Mouse (Mus musculus) forebrain, embryonic 13.5 days (tissue): ENCODE data around the gene Dock2. TPM values are rescaled to one million over a fixed set of nuclear protein-coding genes. Genes with fewer than 3 reads are reported as not detected.

ENCODE experiments used
- ATAC-seq: fragments of 200-750 bp; cut with Nextera tagmentation; 2 replicates; pipeline ENCODE4 v1.8.0; 2017
- H3K27ac ChIP-seq: fragments of 300-500 bp; sonication (generic); 2 replicates; pipeline ENCODE4 v1.5.1; 2015; ENCODE audit warnings: inconsistent platforms, mild to moderate bottlenecking, moderate library complexity
- H3K27me3 ChIP-seq: fragments of 300-500 bp; sonication (generic); 2 replicates; pipeline ENCODE4 v1.6.1; 2015; ENCODE audit warnings: mild to moderate bottlenecking, inconsistent platforms
- H3K36me3 ChIP-seq: fragments of 300-500 bp; sonication (generic); 2 replicates; pipeline ENCODE4 v1.6.1; 2015; ENCODE audit warnings: mild to moderate bottlenecking, inconsistent platforms; ENCODE audit not compliant: poor library complexity, severe bottlenecking
- H3K4me1 ChIP-seq: fragments of 300-500 bp; sonication (generic); 2 replicates; pipeline ENCODE4 v1.6.1; 2015; ENCODE audit warnings: inconsistent platforms
- H3K4me2 ChIP-seq: fragments of 300-500 bp; sonication (generic); 2 replicates; pipeline ENCODE4 v1.6.1; 2015; ENCODE audit warnings: inconsistent platforms, mild to moderate bottlenecking, moderate library complexity
- H3K4me3 ChIP-seq: fragments of 300-500 bp; sonication (generic); 2 replicates; pipeline ENCODE4 v1.5.1; 2015; ENCODE audit warnings: mild to moderate bottlenecking, inconsistent platforms
- H3K9ac ChIP-seq: fragments of 300-500 bp; sonication (generic); 2 replicates; pipeline ENCODE4 v1.6.1; 2015; ENCODE audit warnings: mild to moderate bottlenecking, inconsistent platforms
- H3K9me3 ChIP-seq: fragments of 300-500 bp; sonication (generic); replicated peaks from 2 replicates; pipeline ENCODE4 v1.6.1; 2016; ENCODE audit warnings: inconsistent platforms
- WGBS: fragments of 180-500 bp; shearing (Covaris S2); methylation state at CpG from one replicate; pipeline ENCODE4 v1.1.7; 2015; 5-methylcytosine and 5-hydroxymethylcytosine counted together
- polyA plus RNA-seq: library from polyadenylated mRNA; unstranded; fragments of >200 nt; fragmentation: Nextera tagmentation; extraction: Ambion mirVana; gene quantifications from 2 replicates; pipeline ENCODE4 v1.2.1, GENCODE M21; 2015

Dock2 gene
- polyA plus RNA-seq, 1 experiment from 2014 or later, result 0.15 TPM

GRCm38 (mm10) chr11:34299550-34299949 is 484.1 kb downstream of the Dock2 start:
- Histone ChIP-seq H3K36me3 (no peaks in the 10 kb centered on the region), H3K27me3 (no peaks in the 10 kb centered on the region), H3K4me1 (peaks cover 8% of the 10 kb centered on the region), H3K4me2 (no peak overlapping the region), H3K27ac (no peak overlapping the region), H3K9ac (no peak overlapping the region), H3K9me3 (no peaks in the 10 kb centered on the region), H3K4me3 (no peak overlapping the region)
- WGBS, result 97% methylated on average over 1 of the region's 1 CpGs
- ATAC-seq, result no peak

GRCm38 (mm10) chr11:34297698-34298378 is 485.9 kb downstream of the Dock2 start:
- Histone ChIP-seq H3K27me3 (no peaks in the 10 kb centered on the region), H3K9ac (no peak overlapping the region), H3K36me3 (no peaks in the 10 kb centered on the region), H3K27ac (peak overlapping the region; percentile 6; the same call in 1 of the 2 replicates), H3K4me1 (peaks cover 8% of the 10 kb centered on the region), H3K4me3 (no peak overlapping the region), H3K4me2 (no peak overlapping the region), H3K9me3 (no peaks in the 10 kb centered on the region)
- WGBS, result 32% methylated on average over 5 of the region's 5 CpGs
- ATAC-seq, result peak; percentile 92

GRCm38 (mm10) chr11:34291304-34291703 is 492.4 kb downstream of the Dock2 start:
- H3K27ac ChIP-seq, result no peak overlapping the region
- peaks cover 25% of the 10 kb centered on the region for H3K4me1 ChIP-seq
- peaks cover 4% of the 10 kb centered on the region for H3K9me3 ChIP-seq
- H3K9ac ChIP-seq, result no peak overlapping the region
- no peak overlapping the region for H3K4me3 ChIP-seq
- H3K4me2 ChIP-seq, result no peak overlapping the region
- WGBS, result 11% methylated on average over 3 of the region's 3 CpGs
- H3K36me3 ChIP-seq, result no peaks in the 10 kb centered on the region
- H3K27me3 ChIP-seq, result no peaks in the 10 kb centered on the region; the same call in 1 of the 2 replicates
- no peak; the same call in 1 of the 2 replicates for ATAC-seq

GRCm38 (mm10) chr11:34290708-34291107 is 493.0 kb downstream of the Dock2 start:
- 1% methylated on average over 2 of the region's 2 CpGs for WGBS
- Histone ChIP-seq H3K4me3 (no peak overlapping the region), H3K4me1 (peaks cover 25% of the 10 kb centered on the region), H3K9me3 (peaks cover 4% of the 10 kb centered on the region), H3K36me3 (no peaks in the 10 kb centered on the region), H3K27ac (no peak overlapping the region), H3K4me2 (no peak overlapping the region), H3K9ac (no peak overlapping the region), H3K27me3 (peaks cover 5% of the 10 kb centered on the region)
- 0 out of 2 replicates have a peak, but pooled peaks have one; percentile 33 for ATAC-seq

- Histone ChIP-seq H3K9me3 (peaks cover 4% of the 10 kb centered on the region), H3K27ac (no peak overlapping the region), H3K4me3 (no peak overlapping the region), H3K36me3 (no peaks in the 10 kb centered on the region), H3K9ac (no peak overlapping the region), H3K4me1 (peaks cover 25% of the 10 kb centered on the region), H3K27me3 (peaks cover 8% of the 10 kb centered on the region), H3K4me2 (no peak overlapping the region)
- peak; percentile 61; the same call in 1 of the 2 replicates for ATAC-seq
- WGBS, result 4% methylated on average over 4 of the region's 4 CpGs
Observed at GRCm38 (mm10) chr11:34290265-34290664, 493.4 kb downstream of the Dock2 start.

GRCm38 (mm10) chr11:34284124-34284808 is 499.4 kb downstream of the Dock2 start:
- Histone ChIP-seq H3K4me2 (no peak overlapping the region), H3K27me3 (peaks cover 16% of the 10 kb centered on the region), H3K36me3 (no peaks in the 10 kb centered on the region), H3K27ac (no peak overlapping the region), H3K9me3 (no peaks in the 10 kb centered on the region), H3K4me1 (peaks cover 10% of the 10 kb centered on the region), H3K4me3 (no peak overlapping the region), H3K9ac (no peak overlapping the region)
- no peak for ATAC-seq
- WGBS, result 15% methylated on average over 13 of the region's 13 CpGs

GRCm38 (mm10) chr11:34277047-34277445 is 506.6 kb downstream of the Dock2 start:
- H3K36me3 ChIP-seq, result no peaks in the 10 kb centered on the region
- H3K4me3 ChIP-seq, result no peak overlapping the region
- peak; percentile 54 for ATAC-seq
- no peak overlapping the region for H3K9ac ChIP-seq
- H3K27me3 ChIP-seq, result no peaks in the 10 kb centered on the region
- H3K9me3 ChIP-seq, result no peaks in the 10 kb centered on the region
- 14% methylated on average over 3 of the region's 3 CpGs for WGBS
- H3K27ac ChIP-seq, result 0 out of 2 replicates have a peak overlapping the region, but pooled peaks have one; percentile 17
- H3K4me1 ChIP-seq, result peaks cover 26% of the 10 kb centered on the region
- peak overlapping the region; percentile 48 for H3K4me2 ChIP-seq

- H3K27me3 ChIP-seq, result no peaks in the 10 kb centered on the region
- 20% methylated on average over 14 of the region's 14 CpGs for WGBS
- H3K4me2 ChIP-seq, result peak overlapping the region; percentile 48
- 0 out of 2 replicates have a peak overlapping the region, but pooled peaks have one; percentile 17 for H3K27ac ChIP-seq
- peaks cover 32% of the 10 kb centered on the region for H3K4me1 ChIP-seq
- H3K9ac ChIP-seq, result no peak overlapping the region
- ATAC-seq, result peak; percentile 90
- H3K9me3 ChIP-seq, result no peaks in the 10 kb centered on the region
- no peaks in the 10 kb centered on the region for H3K36me3 ChIP-seq
- no peak overlapping the region for H3K4me3 ChIP-seq
Observed at GRCm38 (mm10) chr11:34276363-34277046, 507.2 kb downstream of the Dock2 start.

GRCm38 (mm10) chr11:34275941-34276340 is 507.8 kb downstream of the Dock2 start:
- WGBS, result 34% methylated on average over 2 of the region's 2 CpGs
- Histone ChIP-seq H3K9ac (no peak overlapping the region), H3K27me3 (no peaks in the 10 kb centered on the region), H3K4me1 (peaks cover 35% of the 10 kb centered on the region), H3K9me3 (no peaks in the 10 kb centered on the region), H3K4me3 (no peak overlapping the region), H3K4me2 (peak overlapping the region; percentile 48), H3K27ac (no peak overlapping the region), H3K36me3 (no peaks in the 10 kb centered on the region)
- no peak for ATAC-seq

GRCm38 (mm10) chr11:34272016-34272415 is 511.7 kb downstream of the Dock2 start:
- 15% methylated on average over 10 of the region's 10 CpGs for WGBS
- peak; percentile 48; the same call in 1 of the 2 replicates for ATAC-seq
- no peak overlapping the region for H3K4me2 ChIP-seq
- H3K9me3 ChIP-seq, result no peaks in the 10 kb centered on the region
- H3K4me3 ChIP-seq, result no peak overlapping the region
- H3K9ac ChIP-seq, result no peak overlapping the region
- no peaks in the 10 kb centered on the region for H3K27me3 ChIP-seq
- H3K36me3 ChIP-seq, result no peaks in the 10 kb centered on the region
- peaks cover 31% of the 10 kb centered on the region for H3K4me1 ChIP-seq
- no peak overlapping the region for H3K27ac ChIP-seq

GRCm38 (mm10) chr11:34264099-34264498 is 519.6 kb downstream of the Dock2 start:
- Histone ChIP-seq H3K9me3 (no peaks in the 10 kb centered on the region), H3K36me3 (no peaks in the 10 kb centered on the region), H3K27ac (no peak overlapping the region), H3K4me1 (no peaks in the 10 kb centered on the region), H3K27me3 (no peaks in the 10 kb centered on the region), H3K4me2 (no peak overlapping the region), H3K9ac (no peak overlapping the region), H3K4me3 (no peak overlapping the region)
- WGBS, result 81% methylated on average over 1 of the region's 1 CpGs
- ATAC-seq, result no peak
